Mouse (Mus musculus) B cell, adult 67 days (primary cell): Measurements from ENCODE around the gene Vps9d1. TPM values are rescaled to one million over a fixed set of nuclear protein-coding genes. Genes with fewer than 3 reads are reported as not detected.

Source experiments
- total RNA-seq, 2 experiments: library from RNA; stranded (reverse); gene quantifications; 4 replicates each; pipeline ENCODE4 v1.2.4; 2023

The Vps9d1 gene
- 10 to 100 TPM; 41.2 TPM for total RNA-seq

DNA sequence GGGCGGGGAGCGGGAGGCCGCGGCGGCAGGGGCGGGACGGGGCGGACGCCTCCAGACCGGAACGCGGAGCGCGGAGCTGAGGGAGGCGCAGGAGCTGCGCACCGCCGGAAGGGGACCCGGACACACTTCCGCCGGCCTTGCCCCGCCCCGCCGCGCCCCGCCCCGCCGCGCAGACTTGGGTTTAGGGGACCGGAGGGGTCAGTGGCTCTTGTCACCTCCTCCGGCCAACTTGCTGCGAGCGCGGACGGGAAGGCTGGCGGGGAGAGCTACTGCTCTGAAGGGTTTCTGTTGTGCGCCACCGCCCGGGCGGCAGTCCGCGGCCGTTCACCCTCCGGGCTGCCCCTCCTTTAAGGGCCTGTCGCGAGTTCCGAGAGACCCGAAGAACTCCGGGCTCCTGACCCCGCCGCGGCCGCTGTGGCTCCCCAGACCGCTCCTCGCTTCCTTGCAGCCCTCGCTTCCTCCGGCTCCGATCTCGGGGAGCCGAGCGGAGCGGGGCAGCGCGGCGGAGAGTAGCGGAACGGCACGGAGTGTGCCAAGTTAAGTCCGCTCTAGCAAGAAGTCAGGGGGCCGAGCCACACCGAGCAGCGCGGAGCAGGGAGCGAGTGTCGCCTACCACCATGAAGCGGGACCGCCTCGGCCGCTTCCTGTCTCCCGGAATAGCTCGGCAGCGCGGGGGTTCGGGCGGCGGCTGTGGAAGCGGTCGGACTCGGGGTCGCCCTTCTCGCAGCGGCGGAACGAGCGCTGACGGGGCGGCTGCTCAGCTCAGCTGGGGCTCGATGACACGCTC is at the start of gene Vps9d1, which contains the start of gene Zfp276:
Gene Vps9d1, minus strand, starts transcription at position 250 of the 787 bp plus-strand sequence.
Gene Zfp276, plus strand, starts transcription at position 97 of the 787 bp plus-strand sequence.

DNA sequence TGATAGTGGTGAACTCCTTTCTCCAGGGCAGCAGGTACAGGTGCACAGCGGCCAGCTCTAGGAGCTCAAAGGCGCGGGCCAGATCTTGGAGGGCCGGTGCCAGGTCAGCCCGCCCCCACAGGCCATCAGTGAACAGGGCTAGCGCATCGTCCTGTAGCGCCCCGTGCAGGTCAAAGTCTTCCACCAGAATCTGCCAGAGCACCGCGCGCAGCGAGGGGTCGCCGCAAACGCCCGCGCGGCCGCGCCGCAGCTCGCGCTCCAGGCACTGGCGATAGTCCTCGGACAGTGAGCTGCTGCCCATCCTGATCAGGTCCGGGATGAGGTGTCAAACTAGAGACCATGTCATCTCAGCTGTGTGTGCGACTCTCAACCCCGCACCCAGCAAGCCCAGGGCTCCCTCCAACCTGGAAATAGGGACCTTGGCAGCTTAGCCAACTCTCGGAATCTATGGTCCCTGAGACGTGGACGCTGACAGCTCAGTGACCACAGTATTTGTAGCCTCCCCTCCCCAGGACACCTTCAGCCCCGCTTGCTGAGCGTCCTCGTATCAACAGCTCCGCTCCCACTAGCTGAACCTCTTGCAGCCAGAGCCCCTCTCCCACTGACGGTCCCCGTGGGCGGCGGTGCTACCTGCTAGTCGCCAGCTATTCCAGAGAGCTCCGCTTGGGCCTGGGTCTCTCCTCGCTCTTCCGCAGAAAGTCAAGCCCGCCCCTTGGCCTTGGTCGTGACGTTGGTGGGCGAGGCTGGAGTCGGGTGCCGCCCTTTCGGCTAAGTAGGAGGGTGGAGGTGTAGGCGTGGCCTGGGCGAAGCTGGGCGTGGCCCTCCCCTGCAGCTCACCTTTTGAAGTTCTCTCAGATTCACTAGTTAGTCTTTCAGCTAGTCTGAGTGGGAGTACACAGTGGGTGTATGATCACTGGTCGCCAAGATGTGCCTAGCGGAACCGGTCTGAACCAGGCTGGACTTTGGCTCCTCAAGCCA is 18.3 kb downstream of the Vps9d1 start, which contains the start of gene Spata2l:
Gene Spata2l, minus strand, starts transcription at position 714 of the 978 bp plus-strand sequence.

DNA sequence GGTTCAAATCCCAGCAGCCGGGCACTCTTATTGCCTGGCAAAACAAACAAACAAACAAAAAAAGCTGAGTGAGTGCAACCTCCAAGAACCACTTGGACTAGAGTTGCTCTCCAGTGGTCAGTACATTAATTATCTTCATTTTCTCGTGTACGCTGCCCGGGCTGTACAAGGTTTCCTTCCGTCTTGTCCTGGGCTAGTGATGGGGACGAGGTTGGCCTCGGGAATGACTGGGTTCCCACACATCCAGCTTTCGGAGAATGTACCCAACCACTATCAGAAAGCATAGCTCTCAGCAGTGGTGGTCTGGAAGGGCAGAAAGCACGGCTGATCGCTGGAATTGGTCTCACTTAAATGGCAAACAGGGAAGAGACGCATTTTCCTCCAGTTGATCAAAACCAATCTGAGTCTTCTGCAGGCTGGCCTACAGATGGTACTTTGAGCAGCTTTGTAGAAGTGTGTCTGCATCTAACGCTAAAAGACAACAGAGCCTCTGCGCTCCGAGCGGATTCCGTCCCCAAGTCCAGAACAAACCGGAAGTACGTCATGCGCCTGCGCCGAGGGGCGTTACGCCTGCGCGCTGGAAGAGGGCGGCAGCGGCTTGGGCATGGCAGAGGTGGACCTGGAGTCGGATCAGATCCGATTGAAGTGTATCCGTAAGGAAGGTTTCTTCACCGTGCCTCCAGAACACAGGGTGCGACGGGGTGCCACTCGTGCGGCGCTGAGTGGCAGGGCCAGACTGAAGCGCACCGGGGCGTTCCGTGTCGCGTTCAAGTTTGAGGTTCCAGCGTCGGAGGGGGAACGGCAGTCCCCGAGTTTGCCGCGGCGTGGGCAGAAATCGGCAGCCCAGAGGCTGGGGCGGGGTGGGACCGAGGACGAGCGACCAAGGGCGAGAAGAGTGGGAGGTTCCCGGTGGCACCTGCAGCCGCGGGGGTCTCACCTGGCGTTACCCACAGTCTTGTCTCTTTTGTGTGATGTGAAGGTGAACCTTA is 29.6 kb downstream of the Vps9d1 start, which contains the start of gene Cdk10:
Gene Cdk10, plus strand, starts transcription at position 565 of the 989 bp plus-strand sequence.

DNA sequence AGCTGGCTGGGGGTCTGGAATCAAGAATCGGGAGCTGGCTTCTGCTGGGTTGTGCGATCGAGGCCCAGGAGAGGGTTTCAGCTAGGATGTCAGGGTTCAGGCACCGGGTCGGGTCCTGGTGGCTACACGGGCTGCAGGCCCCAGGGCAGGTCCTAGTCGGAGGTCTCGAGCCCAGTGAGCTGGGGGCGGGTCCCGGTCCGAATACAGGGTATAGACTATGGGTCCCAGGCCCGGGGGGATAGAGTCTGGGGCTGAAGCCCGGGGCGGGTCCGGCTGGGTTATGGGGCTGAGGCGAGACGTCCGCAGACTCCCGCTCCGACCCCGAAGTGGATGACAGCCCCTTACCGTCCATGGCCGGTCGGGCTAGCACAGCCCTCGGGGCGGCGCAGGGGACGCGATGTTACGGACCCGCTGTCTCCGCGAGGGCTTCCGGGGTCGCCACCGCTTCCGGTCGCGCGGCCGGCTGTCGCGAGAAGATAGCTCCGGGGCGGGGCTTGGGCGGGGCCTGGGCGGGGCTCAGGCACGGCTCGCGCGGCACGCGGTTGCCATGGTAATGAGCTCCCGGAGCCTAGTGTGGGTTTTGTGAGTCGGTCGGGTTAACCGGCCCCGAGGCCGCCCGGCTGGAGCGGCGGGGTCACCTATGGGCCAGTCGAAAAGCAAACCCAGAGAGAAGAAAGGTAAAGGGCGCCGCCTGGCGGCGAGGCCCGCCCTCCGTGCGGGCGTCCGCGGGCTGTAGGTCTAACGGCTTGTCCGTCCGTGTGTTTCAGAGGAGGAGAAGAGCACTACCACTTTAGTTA is 41.6 kb downstream of the Vps9d1 start, which contains the start of the genes Chmp1a and Spata33:
Gene Chmp1a, minus strand, starts transcription at position 443 of the 797 bp plus-strand sequence.
Gene Spata33, plus strand, starts transcription at position 512 of the 797 bp plus-strand sequence.

Other genes starting within 250 kb of the Vps9d1 start
- gene Ankrd11, start 212.1 kb downstream of the Vps9d1 start, total RNA-seq: 100 to 1,000 TPM; 265 to 270 TPM
- gene Spg7, start 191.4 kb downstream of the Vps9d1 start, total RNA-seq: 10 to 100 TPM; 61.9 to 70.8 TPM
- 1,000 to 10,000 TPM; 1,422 to 1,477 TPM for gene Rpl13, start 152.0 kb downstream of the Vps9d1 start, total RNA-seq
- gene Cpne7, start 137.0 kb downstream of the Vps9d1 start, total RNA-seq: not detected
- not detected for gene Sult5a1, start 96.0 kb downstream of the Vps9d1 start, total RNA-seq
- not detected for gene Dpep1, start 68.1 kb downstream of the Vps9d1 start, total RNA-seq
- 10 to 100 TPM; 78.8 to 88.5 TPM for gene Chmp1a, start 41.6 kb downstream of the Vps9d1 start, total RNA-seq
- not detected for gene Spata33, start 41.5 kb downstream of the Vps9d1 start, total RNA-seq
- 10 to 100 TPM; 63.8 to 86.4 TPM for gene Cdk10, start 29.5 kb downstream of the Vps9d1 start, total RNA-seq
- 10 to 100 TPM in 1 of 2 experiments, 1 to 10 TPM in 1; 7.0 to 10.7 TPM for gene Spata2l, start 18.1 kb downstream of the Vps9d1 start, total RNA-seq
- 10 to 100 TPM; 36.3 to 39.3 TPM for gene Zfp276, start 153 bp downstream of the Vps9d1 start, total RNA-seq
- gene Fanca, start 64.2 kb upstream of the Vps9d1 start, total RNA-seq: 100 to 1,000 TPM in 1 of 2 experiments, 10 to 100 TPM in 1; 81.2 to 111 TPM
- gene Spire2, start 78.4 kb upstream of the Vps9d1 start, total RNA-seq: under 1 TPM in 1 of 2 experiments, not detected in 1; 0.23 TPM
- 100 to 1,000 TPM; 282 to 288 TPM for gene Tcf25, start 119.4 kb upstream of the Vps9d1 start, total RNA-seq
- gene Mc1r, start 152.8 kb upstream of the Vps9d1 start, total RNA-seq: under 1 TPM; 0.21 to 0.46 TPM
- gene Tubb3, start 157.1 kb upstream of the Vps9d1 start, total RNA-seq: not detected
- gene Def8, start 169.2 kb upstream of the Vps9d1 start, total RNA-seq: 10 to 100 TPM; 13.5 to 14.4 TPM
- gene Afg3l1, start 223.6 kb upstream of the Vps9d1 start, total RNA-seq: 10 to 100 TPM; 58.2 to 70.4 TPM